Mouse (Mus musculus): ENCODE measurements at regions not wholly inside any gene's neighbourhood (a gene's known extent, or its start where the extent isn't known, plus 50 kb on each side); places are given as distances from the start of the nearest gene placed in this dataset.
A peak's percentile ranks its signal among the peaks of the same experiment; 100 is the strongest.

- no peak overlapping the region for H3K4me3 ChIP-seq (ENCODE audit: low read depth, low read length)
- H3K27me3 ChIP-seq (ENCODE audit: control insufficient read depth, insufficient read depth, low read length), result no peaks in the 10 kb centered on the region
- H3K36me3 ChIP-seq (ENCODE audit: control insufficient read depth, insufficient read depth, low read length), result no peaks in the 10 kb centered on the region
- no peaks in the 10 kb centered on the region for H3K9me3 ChIP-seq (ENCODE audit: control insufficient read depth, low read length)
- H3K27ac ChIP-seq (ENCODE audit: low read depth, low read length), result peak overlapping the region; percentile 55; the same call in 1 of the 2 replicates
- peaks cover 14% of the 10 kb centered on the region; the same call in 1 of the 2 replicates for H3K4me1 ChIP-seq (ENCODE audit: control insufficient read depth, insufficient read depth, low read length)
- 37% methylated on average over 6 of the region's 6 CpGs for WGBS
- no peak overlapping the region for H3K9ac ChIP-seq (replicated peaks; ENCODE audit: low read depth, low read length)
- peak; percentile 84 for ATAC-seq (ENCODE audit: low read depth)
- H3K4me2 ChIP-seq (ENCODE audit: low read depth, low read length), result no peak overlapping the region
Observed at GRCm38 (mm10) chr13:52735453-52735933, 152.5 kb downstream of the Syk start.

- no peaks in the 10 kb centered on the region for H3K27me3 ChIP-seq (ENCODE audit: control insufficient read depth, insufficient read depth, low read length)
- H3K4me3 ChIP-seq (ENCODE audit: low read depth, low read length), result no peak overlapping the region
- H3K9ac ChIP-seq (replicated peaks; ENCODE audit: low read depth, low read length), result no peak overlapping the region
- 44% methylated on average over 19 of the region's 19 CpGs for WGBS
- no peaks in the 10 kb centered on the region for H3K36me3 ChIP-seq (ENCODE audit: control insufficient read depth, insufficient read depth, low read length)
- peak overlapping the region; percentile 55; the same call in 1 of the 2 replicates for H3K27ac ChIP-seq (ENCODE audit: low read depth, low read length)
- H3K4me1 ChIP-seq (ENCODE audit: control insufficient read depth, insufficient read depth, low read length), result peaks cover 14% of the 10 kb centered on the region; the same call in 1 of the 2 replicates
- ATAC-seq (ENCODE audit: low read depth), result peak; percentile 86
- no peaks in the 10 kb centered on the region for H3K9me3 ChIP-seq (ENCODE audit: control insufficient read depth, low read length)
- H3K4me2 ChIP-seq (ENCODE audit: low read depth, low read length), result no peak overlapping the region
Observed at GRCm38 (mm10) chr13:52735934-52736523, 153.1 kb downstream of the Syk start.

GRCm38 (mm10) chr13:52738095-52738660 lies 155.2 kb downstream of the Syk start:
- no peak for ATAC-seq (ENCODE audit: low read depth)
- H3K9ac ChIP-seq (replicated peaks; ENCODE audit: low read depth, low read length), result no peak overlapping the region
- 72% methylated on average over 9 of the region's 9 CpGs for WGBS
- no peaks in the 10 kb centered on the region for H3K9me3 ChIP-seq (ENCODE audit: control insufficient read depth, low read length)
- no peak overlapping the region for H3K27ac ChIP-seq (ENCODE audit: low read depth, low read length)
- H3K4me1 ChIP-seq (ENCODE audit: control insufficient read depth, insufficient read depth, low read length), result peaks cover 14% of the 10 kb centered on the region; the same call in 1 of the 2 replicates
- no peaks in the 10 kb centered on the region for H3K27me3 ChIP-seq (ENCODE audit: control insufficient read depth, insufficient read depth, low read length)
- H3K4me3 ChIP-seq (ENCODE audit: low read depth, low read length), result no peak overlapping the region
- no peak overlapping the region for H3K4me2 ChIP-seq (ENCODE audit: low read depth, low read length)
- no peaks in the 10 kb centered on the region for H3K36me3 ChIP-seq (ENCODE audit: control insufficient read depth, insufficient read depth, low read length)

- 85% methylated on average over 4 of the region's 4 CpGs for WGBS
- H3K4me3 ChIP-seq (ENCODE audit: low read depth, low read length), result no peak overlapping the region
Observed at GRCm38 (mm10) chr13:52741371-52741770, 158.4 kb downstream of the Syk start.

GRCm38 (mm10) chr13:52756005-52756404 lies 173.0 kb downstream of the Syk start:
- H3K9me3 ChIP-seq (ENCODE audit: control insufficient read depth, low read length), result no peaks in the 10 kb centered on the region

More at GRCm38 (mm10) chr13:52741371-52741770, 158.4 kb downstream of the Syk start:
- H3K9ac ChIP-seq (replicated peaks; ENCODE audit: low read depth, low read length), result no peak overlapping the region
- no peaks in the 10 kb centered on the region for H3K36me3 ChIP-seq (ENCODE audit: control insufficient read depth, insufficient read depth, low read length)
- no peak overlapping the region for H3K27ac ChIP-seq (ENCODE audit: low read depth, low read length)
- no peak overlapping the region for H3K4me2 ChIP-seq (ENCODE audit: low read depth, low read length)
- no peaks in the 10 kb centered on the region for H3K9me3 ChIP-seq (ENCODE audit: control insufficient read depth, low read length)
- peaks cover 2% of the 10 kb centered on the region; the same call in 1 of the 2 replicates for H3K4me1 ChIP-seq (ENCODE audit: control insufficient read depth, insufficient read depth, low read length)
- no peak for ATAC-seq (ENCODE audit: low read depth)
- H3K27me3 ChIP-seq (ENCODE audit: control insufficient read depth, insufficient read depth, low read length), result no peaks in the 10 kb centered on the region

GRCm38 (mm10) chr13:52765508-52766181 lies 163.8 kb downstream of the Auh start:
- no peak for ATAC-seq (ENCODE audit: low read depth)
- H3K9ac ChIP-seq (replicated peaks; ENCODE audit: low read depth, low read length), result no peak overlapping the region
- 23% methylated on average over 13 of the region's 13 CpGs for WGBS
- H3K27ac ChIP-seq (ENCODE audit: low read depth, low read length), result 0 out of 2 replicates have a peak overlapping the region, but pooled peaks have one; percentile 13
- H3K4me3 ChIP-seq (ENCODE audit: low read depth, low read length), result no peak overlapping the region
- no peaks in the 10 kb centered on the region for H3K36me3 ChIP-seq (ENCODE audit: control insufficient read depth, insufficient read depth, low read length)
- peaks cover 7% of the 10 kb centered on the region; the same call in 1 of the 2 replicates for H3K4me1 ChIP-seq (ENCODE audit: control insufficient read depth, insufficient read depth, low read length)
- no peak overlapping the region for H3K4me2 ChIP-seq (ENCODE audit: low read depth, low read length)
- no peaks in the 10 kb centered on the region for H3K9me3 ChIP-seq (ENCODE audit: control insufficient read depth, low read length)
- no peaks in the 10 kb centered on the region for H3K27me3 ChIP-seq (ENCODE audit: control insufficient read depth, insufficient read depth, low read length)

More at GRCm38 (mm10) chr13:52756005-52756404, 173.0 kb downstream of the Syk start:
- Histone ChIP-seq H3K4me2 (ENCODE audit: low read depth, low read length) (no peak overlapping the region), H3K27me3 (ENCODE audit: control insufficient read depth, insufficient read depth, low read length) (no peaks in the 10 kb centered on the region), H3K4me3 (ENCODE audit: low read depth, low read length) (no peak overlapping the region), H3K4me1 (ENCODE audit: control insufficient read depth, insufficient read depth, low read length) (no peaks in the 10 kb centered on the region), H3K27ac (ENCODE audit: low read depth, low read length) (no peak overlapping the region), H3K36me3 (ENCODE audit: control insufficient read depth, insufficient read depth, low read length) (no peaks in the 10 kb centered on the region), H3K9ac (replicated peaks; ENCODE audit: low read depth, low read length) (no peak overlapping the region)
- 0 out of 2 replicates have a peak, but pooled peaks have one; percentile 6 for ATAC-seq (ENCODE audit: low read depth)
- 40% methylated on average over 10 of the region's 10 CpGs for WGBS

GRCm38 (mm10) chr13:52766236-52766635 lies 163.2 kb downstream of the Auh start:
- ATAC-seq (ENCODE audit: low read depth), result no peak
- WGBS, result 89% methylated on average over 2 of the region's 2 CpGs
- H3K27ac ChIP-seq (ENCODE audit: low read depth, low read length), result no peak overlapping the region

GRCm38 (mm10) chr13:52769956-52770355 lies 159.5 kb downstream of the Auh start:
- H3K4me2 ChIP-seq (ENCODE audit: low read depth, low read length), result no peak overlapping the region
- no peaks in the 10 kb centered on the region for H3K27me3 ChIP-seq (ENCODE audit: control insufficient read depth, insufficient read depth, low read length)
- H3K9me3 ChIP-seq (ENCODE audit: control insufficient read depth, low read length), result no peaks in the 10 kb centered on the region
- H3K4me1 ChIP-seq (ENCODE audit: control insufficient read depth, insufficient read depth, low read length), result peaks cover 6% of the 10 kb centered on the region; the same call in 1 of the 2 replicates
- WGBS, result 91% methylated on average over 8 of the region's 8 CpGs
- no peak overlapping the region for H3K9ac ChIP-seq (replicated peaks; ENCODE audit: low read depth, low read length)
- H3K4me3 ChIP-seq (ENCODE audit: low read depth, low read length), result no peak overlapping the region
- no peaks in the 10 kb centered on the region for H3K36me3 ChIP-seq (ENCODE audit: control insufficient read depth, insufficient read depth, low read length)
- ATAC-seq (ENCODE audit: low read depth), result no peak
- H3K27ac ChIP-seq (ENCODE audit: low read depth, low read length), result no peak overlapping the region

More at GRCm38 (mm10) chr13:52766236-52766635, 163.2 kb downstream of the Auh start:
- no peak overlapping the region for H3K4me2 ChIP-seq (ENCODE audit: low read depth, low read length)
- H3K9ac ChIP-seq (replicated peaks; ENCODE audit: low read depth, low read length), result no peak overlapping the region
- peaks cover 7% of the 10 kb centered on the region; the same call in 1 of the 2 replicates for H3K4me1 ChIP-seq (ENCODE audit: control insufficient read depth, insufficient read depth, low read length)
- H3K27me3 ChIP-seq (ENCODE audit: control insufficient read depth, insufficient read depth, low read length), result no peaks in the 10 kb centered on the region
- no peak overlapping the region for H3K4me3 ChIP-seq (ENCODE audit: low read depth, low read length)
- no peaks in the 10 kb centered on the region for H3K9me3 ChIP-seq (ENCODE audit: control insufficient read depth, low read length)
- no peaks in the 10 kb centered on the region for H3K36me3 ChIP-seq (ENCODE audit: control insufficient read depth, insufficient read depth, low read length)

GRCm38 (mm10) chr13:52771518-52771917 lies 158.0 kb downstream of the Auh start:
- no peak overlapping the region for H3K27ac ChIP-seq (ENCODE audit: low read depth, low read length)
- no peaks in the 10 kb centered on the region for H3K9me3 ChIP-seq (ENCODE audit: control insufficient read depth, low read length)
- no peak for ATAC-seq (ENCODE audit: low read depth)
- H3K27me3 ChIP-seq (ENCODE audit: control insufficient read depth, insufficient read depth, low read length), result no peaks in the 10 kb centered on the region
- H3K4me1 ChIP-seq (ENCODE audit: control insufficient read depth, insufficient read depth, low read length), result no peaks in the 10 kb centered on the region
- no peak overlapping the region for H3K4me2 ChIP-seq (ENCODE audit: low read depth, low read length)
- no peak overlapping the region for H3K4me3 ChIP-seq (ENCODE audit: low read depth, low read length)
- H3K36me3 ChIP-seq (ENCODE audit: control insufficient read depth, insufficient read depth, low read length), result no peaks in the 10 kb centered on the region
- 88% methylated on average over 3 of the region's 3 CpGs for WGBS
- no peak overlapping the region for H3K9ac ChIP-seq (replicated peaks; ENCODE audit: low read depth, low read length)
